Mouse (Mus musculus): Measurements from ENCODE around the gene BC051665.

DNA sequence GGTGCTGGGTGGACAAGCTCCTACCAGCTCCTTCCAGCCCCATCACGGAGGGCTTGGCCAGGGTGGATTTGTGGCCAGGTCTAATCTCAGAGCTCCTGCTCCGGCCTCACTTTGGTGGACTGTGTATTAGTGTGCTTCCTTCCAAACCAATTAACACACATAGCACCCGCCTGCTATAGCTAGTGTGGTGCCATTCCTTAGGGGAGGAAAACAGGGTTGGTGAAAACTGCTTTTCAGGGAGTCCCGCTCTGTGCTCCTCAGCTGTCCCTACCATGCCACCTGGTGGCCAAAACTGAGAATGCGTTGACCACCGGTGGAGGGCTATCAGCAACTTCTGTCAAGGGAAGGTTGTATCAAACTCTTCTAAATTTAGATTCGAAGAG lies 42.1 kb downstream of the BC051665 start:
- TF ChIP-seq CTCF (IDR thresholded peaks at IDR 0.05; ENCODE audit: low read depth) (peak; percentile 96), EP300 (optimal IDR thresholded peaks at IDR 0.05) (no peak)

Data from stomach, postnatal 0 days (tissue).